Mouse (Mus musculus): ENCODE measurements around the gene Tnfsf15. TPM values are rescaled to one million over a fixed set of nuclear protein-coding genes. Genes with fewer than 3 reads are reported as not detected.

Tnfsf15 gene
- polyA plus RNA-seq, 1 experiment from 2014 or later, result 0.06 TPM

DNA sequence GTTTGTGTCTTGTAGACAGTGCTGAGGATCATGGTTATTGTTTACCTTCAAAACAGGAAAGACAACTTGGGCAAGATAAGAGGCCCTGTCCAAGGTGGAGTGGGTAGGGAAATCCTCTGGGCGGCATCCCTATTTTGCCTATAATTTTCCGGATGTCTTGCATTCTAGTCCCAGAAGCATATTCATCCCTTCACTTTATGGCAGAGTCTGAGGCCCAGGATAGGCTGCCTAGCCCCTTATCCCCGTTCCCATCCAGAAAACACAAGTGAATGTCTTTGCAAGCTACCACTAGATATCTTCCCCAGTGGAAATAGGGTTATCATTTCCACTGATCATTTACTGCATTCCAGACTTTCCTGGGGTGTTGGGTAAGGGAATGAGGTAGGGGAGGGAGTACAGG is 4.9 kb downstream of the Tnfsf15 start:
- H3K4me1 ChIP-seq (replicated peaks), result peaks cover 10% of the 10 kb centered on the region
- H3K27ac ChIP-seq, result no peak overlapping the region
- 72% methylated on average over 3 of the region's 3 CpGs for WGBS
- no peak overlapping the region for H3K9ac ChIP-seq
- no peak overlapping the region for H3K4me2 ChIP-seq
- H3K36me3 ChIP-seq, result no peaks in the 10 kb centered on the region
- H3K27me3 ChIP-seq, result peaks cover 8% of the 10 kb centered on the region
- no peak for ATAC-seq (replicated peaks; ENCODE audit: insufficient number of reproducible peaks, insufficient read depth, low FRiP score, low read depth)
- no peaks in the 10 kb centered on the region for H3K9me3 ChIP-seq (replicated peaks)
- no peak overlapping the region for H3K4me3 ChIP-seq

DNA sequence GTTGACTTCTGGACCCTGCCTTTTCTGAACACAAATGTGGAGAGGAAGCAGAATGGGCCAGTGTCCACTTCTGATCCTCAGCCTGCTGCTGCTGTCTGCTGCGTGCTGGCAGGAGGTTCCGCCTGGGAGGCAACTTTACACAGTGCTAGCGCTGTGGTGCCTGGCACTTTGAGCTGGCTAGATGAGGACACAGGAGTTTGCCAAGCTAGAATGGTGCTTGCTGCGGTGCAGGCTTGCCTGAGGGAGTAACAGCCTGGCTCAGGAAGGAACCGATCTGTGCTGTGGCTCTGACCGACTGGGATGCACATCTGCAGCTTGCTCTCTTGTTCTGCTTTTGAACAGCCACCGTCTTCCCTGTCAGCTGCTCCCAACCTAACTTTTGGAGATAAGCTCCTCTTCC is 5.4 kb downstream of the Tnfsf15 start:
- no peaks in the 10 kb centered on the region for H3K9me3 ChIP-seq (replicated peaks)
- peaks cover 5% of the 10 kb centered on the region; the same call in 1 of the 2 replicates for H3K4me1 ChIP-seq (replicated peaks)
- no peak overlapping the region for H3K4me3 ChIP-seq
- no peaks in the 10 kb centered on the region for H3K36me3 ChIP-seq
- no peak overlapping the region for H3K27ac ChIP-seq
- WGBS, result 48% methylated on average over 7 of the region's 7 CpGs
- no peak overlapping the region for H3K9ac ChIP-seq
- no peak overlapping the region for H3K4me2 ChIP-seq
- H3K27me3 ChIP-seq, result peaks cover 8% of the 10 kb centered on the region
- ATAC-seq (replicated peaks; ENCODE audit: insufficient number of reproducible peaks, insufficient read depth, low FRiP score, low read depth), result no peak

DNA sequence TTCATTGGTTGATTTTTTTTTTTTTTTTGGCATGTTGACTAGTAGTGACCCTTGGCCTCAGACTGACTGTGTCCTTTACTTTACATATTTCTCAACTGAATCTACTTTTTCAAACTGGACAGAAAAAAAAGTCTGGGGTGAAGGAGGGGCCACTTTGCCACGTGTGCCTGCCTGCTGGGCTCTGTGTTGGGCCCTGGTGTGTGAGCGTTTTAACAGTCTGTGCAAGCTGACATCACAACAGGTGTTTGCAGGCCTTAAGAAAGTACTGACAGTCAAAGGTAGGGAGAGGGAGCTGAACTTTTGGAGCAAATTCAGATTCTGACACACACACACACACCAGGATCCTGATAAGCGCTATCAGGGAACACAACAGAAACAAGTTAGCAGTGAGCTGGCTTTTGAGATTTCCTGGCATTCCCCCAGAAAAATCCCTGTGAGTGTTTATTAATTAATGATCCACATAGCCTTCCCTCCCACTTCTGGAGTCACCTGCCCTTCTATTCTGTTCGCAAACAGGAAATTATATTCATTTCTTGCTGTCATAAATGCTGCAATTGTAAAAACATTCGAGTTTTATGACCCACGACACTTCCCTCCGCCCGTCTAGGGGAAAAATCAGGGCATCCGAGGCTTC is 6.4 kb downstream of the Tnfsf15 start:
- WGBS, result 64% methylated on average over 9 of the region's 9 CpGs
- H3K36me3 ChIP-seq, result no peaks in the 10 kb centered on the region
- H3K4me3 ChIP-seq, result no peak overlapping the region
- ATAC-seq (replicated peaks; ENCODE audit: insufficient number of reproducible peaks, insufficient read depth, low FRiP score, low read depth), result no peak
- no peak overlapping the region for H3K9ac ChIP-seq
- H3K27ac ChIP-seq, result no peak overlapping the region
- H3K4me1 ChIP-seq (replicated peaks), result 0 out of 2 replicates have a peak, but pooled peaks cover 5% of the 10 kb centered on the region
- H3K9me3 ChIP-seq (replicated peaks), result no peaks in the 10 kb centered on the region
- H3K4me2 ChIP-seq, result no peak overlapping the region
- peaks cover 8% of the 10 kb centered on the region for H3K27me3 ChIP-seq

DNA sequence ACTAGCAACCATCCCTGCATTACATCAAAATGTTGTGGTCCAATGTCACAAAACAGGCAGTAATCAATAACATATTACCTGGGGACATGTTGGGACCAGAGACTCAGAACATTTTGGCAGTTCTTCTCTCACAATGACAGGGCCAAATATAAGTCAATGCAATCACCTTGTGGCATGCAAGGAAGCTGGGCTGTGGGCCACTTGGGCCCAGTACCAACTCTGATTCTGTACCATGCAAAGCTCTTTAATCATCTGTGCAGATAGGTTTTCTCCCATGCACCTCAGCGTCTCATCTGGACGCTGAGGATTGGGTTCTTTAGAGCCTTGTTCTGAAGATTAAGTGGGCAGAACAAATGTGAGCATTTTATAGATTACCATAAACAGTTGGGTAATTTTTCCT is 13.6 kb downstream of the Tnfsf15 start:
- WGBS, result 61% methylated on average over 2 of the region's 2 CpGs

DNA sequence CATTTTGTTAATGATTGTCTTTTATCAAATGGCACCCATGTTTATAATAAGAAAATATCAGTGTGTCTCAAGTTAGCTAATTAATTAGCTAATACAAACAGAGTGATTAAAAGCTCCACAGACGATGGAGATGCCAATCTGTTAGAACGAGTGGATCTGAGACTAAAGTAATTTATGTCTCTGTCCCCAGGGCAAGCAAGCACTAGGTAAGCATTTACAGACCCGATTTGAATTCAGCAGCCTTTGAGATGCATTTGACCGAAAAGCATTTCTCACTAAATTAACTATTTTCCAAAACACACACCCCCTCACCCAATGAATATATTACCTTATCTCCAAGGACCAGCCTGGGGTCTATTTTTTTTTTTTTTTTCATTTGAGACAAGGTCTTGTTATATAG is 18.2 kb downstream of the Tnfsf15 start:
- Histone ChIP-seq H3K9ac (no peak overlapping the region), H3K9me3 (replicated peaks) (no peaks in the 10 kb centered on the region), H3K4me1 (replicated peaks) (no peaks in the 10 kb centered on the region), H3K4me2 (no peak overlapping the region), H3K4me3 (no peak overlapping the region), H3K36me3 (no peaks in the 10 kb centered on the region), H3K27ac (no peak overlapping the region), H3K27me3 (peaks cover 1% of the 10 kb centered on the region; the same call in 1 of the 2 replicates)
- no peak for ATAC-seq (replicated peaks; ENCODE audit: insufficient number of reproducible peaks, insufficient read depth, low FRiP score, low read depth)
- WGBS, result 66% methylated on average over 4 of the region's 4 CpGs

More for the DNA sequence above, 13.6 kb downstream of the Tnfsf15 start:
- no peaks in the 10 kb centered on the region for H3K36me3 ChIP-seq
- no peak for ATAC-seq (replicated peaks; ENCODE audit: insufficient number of reproducible peaks, insufficient read depth, low FRiP score, low read depth)
- H3K27ac ChIP-seq, result no peak overlapping the region
- H3K27me3 ChIP-seq, result no peaks in the 10 kb centered on the region
- no peaks in the 10 kb centered on the region for H3K9me3 ChIP-seq (replicated peaks)
- H3K4me2 ChIP-seq, result no peak overlapping the region
- no peak overlapping the region for H3K9ac ChIP-seq
- no peak overlapping the region for H3K4me3 ChIP-seq
- no peaks in the 10 kb centered on the region for H3K4me1 ChIP-seq (replicated peaks)

DNA sequence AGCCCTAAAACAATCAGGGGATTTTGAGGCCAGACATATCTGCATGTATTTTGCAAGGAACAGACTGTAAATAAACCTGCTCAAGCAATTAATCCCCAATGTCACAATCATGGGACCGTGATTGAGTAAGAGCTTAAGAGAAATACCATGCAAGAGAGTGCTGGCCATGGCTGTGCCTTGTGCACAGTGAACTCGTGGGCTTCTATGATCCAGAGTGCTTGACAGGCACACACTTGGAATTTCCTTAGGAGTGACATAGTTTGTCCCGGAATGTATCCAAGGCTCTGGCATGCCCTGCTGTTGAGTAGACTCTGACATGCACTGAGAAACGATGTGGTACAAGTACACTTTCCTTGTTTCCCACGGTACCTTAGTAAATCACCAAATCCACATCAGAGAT is 18.9 kb downstream of the Tnfsf15 start:
- H3K4me1 ChIP-seq (replicated peaks), result no peaks in the 10 kb centered on the region
- no peak overlapping the region for H3K4me3 ChIP-seq
- H3K4me2 ChIP-seq, result no peak overlapping the region
- H3K9ac ChIP-seq, result no peak overlapping the region
- no peak overlapping the region for H3K27ac ChIP-seq
- peaks cover 4% of the 10 kb centered on the region; the same call in 1 of the 2 replicates for H3K27me3 ChIP-seq
- ATAC-seq (replicated peaks; ENCODE audit: insufficient number of reproducible peaks, insufficient read depth, low FRiP score, low read depth), result no peak
- 56% methylated on average over 5 of the region's 5 CpGs for WGBS
- H3K9me3 ChIP-seq (replicated peaks), result no peaks in the 10 kb centered on the region
- H3K36me3 ChIP-seq, result no peaks in the 10 kb centered on the region

DNA sequence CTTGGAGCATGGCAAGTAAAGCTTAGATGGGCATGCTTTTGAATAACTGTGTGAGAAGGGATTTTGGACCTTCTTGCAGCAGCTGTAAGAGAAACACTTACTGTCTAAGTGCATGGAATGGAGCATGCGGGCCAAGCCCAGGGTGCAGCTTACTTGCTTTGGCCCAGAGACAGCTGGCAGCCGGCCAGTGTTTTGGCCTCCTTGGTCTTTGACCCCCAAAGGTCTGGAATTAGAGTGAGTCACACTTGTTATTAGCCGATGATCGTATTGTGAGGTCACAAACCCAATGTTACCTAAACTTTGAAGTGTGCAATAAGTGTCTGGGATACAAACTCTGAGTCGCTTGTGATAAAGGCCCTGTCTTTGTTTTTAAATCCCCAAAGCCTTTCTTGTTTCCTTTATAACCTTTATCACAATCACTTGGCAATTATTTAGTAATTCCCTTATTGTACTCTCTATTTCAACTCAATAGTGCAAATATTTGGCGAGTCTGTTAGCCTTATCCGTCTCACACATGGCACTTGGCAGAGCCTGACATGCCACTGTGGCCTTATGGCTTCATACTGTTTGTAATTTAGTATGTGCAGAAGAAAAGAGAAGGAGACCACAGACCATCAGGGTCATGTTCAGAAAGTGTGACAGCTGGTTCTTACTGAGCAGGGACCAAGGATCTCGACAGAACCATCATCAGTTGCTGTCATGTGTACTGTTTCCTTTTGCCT is 26.8 kb downstream of the Tnfsf15 start:
- ATAC-seq (replicated peaks; ENCODE audit: insufficient number of reproducible peaks, insufficient read depth, low FRiP score, low read depth), result no peak
- Histone ChIP-seq H3K4me1 (replicated peaks) (peaks cover 13% of the 10 kb centered on the region), H3K4me2 (no peak overlapping the region), H3K36me3 (no peaks in the 10 kb centered on the region), H3K9ac (no peak overlapping the region), H3K9me3 (replicated peaks) (no peaks in the 10 kb centered on the region), H3K27me3 (peaks cover 4% of the 10 kb centered on the region; the same call in 1 of the 2 replicates), H3K27ac (no peak overlapping the region), H3K4me3 (no peak overlapping the region)
- WGBS, result 28% methylated on average over 8 of the region's 8 CpGs

DNA sequence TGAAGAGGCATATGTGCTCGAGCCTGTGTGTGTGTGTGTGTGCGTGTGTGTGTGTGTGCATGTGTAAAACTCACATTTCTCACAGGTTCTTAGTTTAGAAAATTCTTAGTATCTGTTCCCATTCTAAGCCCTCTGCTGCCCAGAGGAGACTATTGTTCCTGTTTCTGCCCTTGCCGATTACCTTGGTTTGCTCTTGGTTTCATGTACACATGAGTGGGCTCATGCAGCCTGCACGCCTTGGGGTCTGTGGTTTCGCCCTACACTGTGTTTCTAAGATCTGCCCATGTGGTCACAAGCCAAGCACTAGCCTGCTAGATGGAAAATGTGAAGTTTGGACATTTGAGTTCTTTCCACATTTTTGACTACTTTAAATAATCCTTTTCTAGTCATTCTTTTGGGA is 33.0 kb downstream of the Tnfsf15 start:
- no peaks in the 10 kb centered on the region for H3K9me3 ChIP-seq (replicated peaks)
- no peaks in the 10 kb centered on the region for H3K4me1 ChIP-seq (replicated peaks)
- H3K4me2 ChIP-seq, result no peak overlapping the region
- no peak overlapping the region for H3K9ac ChIP-seq
- no peaks in the 10 kb centered on the region for H3K27me3 ChIP-seq
- no peak overlapping the region for H3K27ac ChIP-seq
- H3K4me3 ChIP-seq, result no peak overlapping the region
- WGBS, result 86% methylated on average over 5 of the region's 5 CpGs
- ATAC-seq (replicated peaks; ENCODE audit: insufficient number of reproducible peaks, insufficient read depth, low FRiP score, low read depth), result no peak
- H3K36me3 ChIP-seq, result no peaks in the 10 kb centered on the region

DNA sequence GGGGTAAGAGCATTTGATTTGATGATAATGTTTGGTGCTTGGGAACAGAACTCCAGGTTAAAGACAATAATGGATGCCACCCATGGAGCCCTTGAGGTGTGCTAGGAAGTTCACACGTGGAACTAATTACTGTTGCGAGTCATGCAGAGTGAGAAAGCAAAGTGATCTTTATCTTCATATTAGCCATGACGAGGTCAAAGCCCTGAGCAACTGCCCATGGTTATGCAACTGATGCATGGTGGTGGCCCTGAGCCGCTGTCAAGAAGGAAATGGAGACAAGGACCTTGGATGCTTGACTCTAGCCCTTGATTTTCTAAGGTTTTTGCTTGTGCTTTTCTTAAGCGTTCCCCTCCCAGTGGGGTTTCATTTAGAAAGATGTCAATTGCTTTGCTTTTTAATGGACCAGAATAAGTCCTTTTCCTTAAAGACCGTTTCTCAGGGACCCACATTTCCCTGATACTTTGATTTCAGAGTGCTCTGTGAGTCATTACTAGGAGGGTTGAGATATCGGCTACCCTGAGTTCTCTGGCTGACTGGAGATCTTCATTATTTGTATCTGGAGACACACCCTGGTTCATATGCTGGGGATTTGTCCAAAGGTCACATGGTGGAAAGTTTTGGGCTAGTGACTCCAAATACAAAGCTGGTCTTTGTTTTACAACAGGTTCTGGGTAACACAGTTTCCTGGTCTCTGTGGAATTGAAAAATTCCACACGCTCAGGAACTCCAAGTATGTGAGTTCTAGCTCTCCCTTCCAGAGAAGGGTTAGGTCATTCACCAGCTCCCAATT is 34.3 kb downstream of the Tnfsf15 start:
- H3K27me3 ChIP-seq, result no peaks in the 10 kb centered on the region
- H3K4me3 ChIP-seq, result no peak overlapping the region
- no peak overlapping the region for H3K4me2 ChIP-seq
- H3K9me3 ChIP-seq (replicated peaks), result no peaks in the 10 kb centered on the region
- no peak overlapping the region for H3K9ac ChIP-seq
- no peak overlapping the region for H3K27ac ChIP-seq
- WGBS, result 75% methylated on average over 8 of the region's 8 CpGs
- H3K36me3 ChIP-seq, result no peaks in the 10 kb centered on the region
- no peaks in the 10 kb centered on the region for H3K4me1 ChIP-seq (replicated peaks)
- ATAC-seq (replicated peaks; ENCODE audit: insufficient number of reproducible peaks, insufficient read depth, low FRiP score, low read depth), result no peak

DNA sequence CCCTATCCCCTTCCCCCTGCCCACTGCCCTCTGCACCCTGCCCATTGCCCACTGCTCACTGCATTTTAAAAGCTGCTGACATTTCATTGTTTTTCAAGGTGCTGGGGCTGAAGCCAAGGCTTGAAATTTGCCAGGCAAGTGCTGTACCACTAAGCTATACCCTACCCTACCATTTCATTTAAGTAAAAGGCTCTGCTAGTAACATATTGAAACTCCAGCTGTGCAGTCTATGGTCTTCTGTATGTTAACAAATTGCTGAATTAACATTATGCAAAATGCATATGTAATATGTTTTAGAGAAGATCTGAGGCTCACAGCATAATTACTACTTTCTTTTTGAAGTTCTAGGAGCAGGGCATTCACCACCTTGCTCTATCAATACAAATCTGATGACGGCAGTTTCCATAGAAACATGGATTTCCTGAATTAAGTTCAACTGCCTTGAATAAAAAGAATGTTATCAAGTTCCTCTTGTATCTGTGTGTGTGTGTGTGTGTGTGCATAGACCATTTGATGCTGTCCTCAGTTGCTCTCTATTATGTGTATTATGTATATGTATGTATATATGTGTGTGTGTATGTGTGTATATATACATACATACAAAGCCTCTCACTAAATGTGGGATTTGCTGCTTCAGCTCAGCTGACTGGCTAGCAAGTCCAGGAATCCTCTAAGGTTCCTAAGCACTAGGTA is 38.5 kb downstream of the Tnfsf15 start:
- H3K9me3 ChIP-seq (replicated peaks), result no peaks in the 10 kb centered on the region
- H3K4me2 ChIP-seq, result no peak overlapping the region
- no peak overlapping the region for H3K9ac ChIP-seq
- ATAC-seq (replicated peaks; ENCODE audit: insufficient number of reproducible peaks, insufficient read depth, low FRiP score, low read depth), result no peak
- H3K36me3 ChIP-seq, result no peaks in the 10 kb centered on the region
- 79% methylated on average over 1 of the region's 1 CpGs for WGBS
- no peaks in the 10 kb centered on the region for H3K27me3 ChIP-seq
- no peak overlapping the region for H3K4me3 ChIP-seq
- H3K27ac ChIP-seq, result no peak overlapping the region
- no peaks in the 10 kb centered on the region for H3K4me1 ChIP-seq (replicated peaks)

DNA sequence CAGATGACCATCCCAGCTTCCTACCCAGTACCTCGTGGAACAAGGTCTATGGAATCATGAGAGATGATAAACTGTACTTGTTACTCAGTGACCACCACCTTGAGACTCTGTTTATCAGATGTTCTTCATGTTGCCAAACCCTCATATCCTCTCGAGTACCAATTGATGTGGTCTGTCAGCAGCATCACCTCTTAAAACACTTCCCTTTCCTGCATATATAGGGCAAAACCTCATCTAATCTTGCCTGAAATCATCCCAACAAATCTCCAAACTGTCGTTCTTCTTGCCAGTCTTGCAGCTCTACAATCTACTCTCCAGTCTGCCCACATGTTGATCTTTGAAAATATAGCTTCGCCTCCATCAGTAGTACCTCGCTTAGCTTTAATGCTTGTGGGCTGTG is 40.7 kb downstream of the Tnfsf15 start:
- Histone ChIP-seq H3K27ac (no peak overlapping the region), H3K4me1 (replicated peaks) (no peaks in the 10 kb centered on the region), H3K9ac (no peak overlapping the region), H3K36me3 (no peaks in the 10 kb centered on the region), H3K4me2 (no peak overlapping the region), H3K4me3 (no peak overlapping the region), H3K9me3 (replicated peaks) (no peaks in the 10 kb centered on the region), H3K27me3 (no peaks in the 10 kb centered on the region)
- no peak for ATAC-seq (replicated peaks; ENCODE audit: insufficient number of reproducible peaks, insufficient read depth, low FRiP score, low read depth)
- WGBS, result 66% methylated on average over 5 of the region's 5 CpGs
